Comparison of ENCODE assay signal across 10 mouse cellular contexts in genomic region chr7:65737286-65738040, GRCm38 (mm10). TPM values are rescaled to one million over a fixed set of nuclear protein-coding genes. Genes with fewer than 3 reads are reported as not detected.
DNase-seq lines count a peak whose midpoint lies in the region; ATAC-seq lines count a peak whose summit lies in the region.
"Had no signal": no experiment of that assay in that cellular context is flagged by ENCODE, and none has a peak within 500 bp of the region (broad histone marks: within the 10 kb centered on the region; RNA-seq: fewer than 3 reads in every experiment).

No protein-coding gene starts in this region.

- H3K36me3 ChIP-seq in forebrain, embryonic 11.5 days (ENCODE audit: control insufficient read depth, insufficient read depth, low read length), result no peaks in the 10 kb centered on the region
- H3K36me3 ChIP-seq: embryonic facial prominence, embryonic 15.5 days; neural tube, embryonic 12.5 days had no signal

- H3K4me3 ChIP-seq in forebrain, embryonic 11.5 days (ENCODE audit: low read depth, low read length), result no peak overlapping the region
- H3K4me3 ChIP-seq: embryonic facial prominence, embryonic 15.5 days; neural tube, embryonic 12.5 days had no signal

- ATAC-seq in forebrain, embryonic 11.5 days (replicated peaks; ENCODE audit: low FRiP score), result no peak
- no peak for ATAC-seq in megakaryocyte progenitor cell, adult 5-6 weeks (replicated peaks; ENCODE audit: poor library complexity)

- peak; percentile 2 for DNase-seq in retina, postnatal 1 day
- DNase-seq in retina, embryonic 14.5 days (ENCODE audit: low spot score), result no peak
- peak; percentile 9 to 34 for DNase-seq in gastrocnemius, adult 8-10 months (ENCODE audit: low spot score in 2 of 2)
- DNase-seq in kidney, postnatal 36 days, result peak; percentile 57 to 78
- DNase-seq in testis, postnatal 14 days (ENCODE audit: low spot score), result peak; percentile 42
- DNase-seq in forebrain, embryonic 11.5 days (ENCODE audit: low spot score), result no peak
- DNase-seq in layer of hippocampus, postnatal 25 days (ENCODE audit: extremely low spot score in 1 of 2, low spot score in 1 of 2), result no peak

- no peaks in the 10 kb centered on the region for H3K27me3 ChIP-seq in forebrain, embryonic 11.5 days (ENCODE audit: control insufficient read depth, insufficient read depth, low read length)
- H3K27me3 ChIP-seq: embryonic facial prominence, embryonic 15.5 days; neural tube, embryonic 12.5 days had no signal

- no peak overlapping the region for H3K9ac ChIP-seq in forebrain, embryonic 11.5 days (ENCODE audit: low read length)
- H3K9ac ChIP-seq: embryonic facial prominence, embryonic 15.5 days; neural tube, embryonic 12.5 days had no signal

- no peak overlapping the region for H3K27ac ChIP-seq in forebrain, embryonic 11.5 days (ENCODE audit: low read depth, low read length)
- H3K27ac ChIP-seq: embryonic facial prominence, embryonic 15.5 days; neural tube, embryonic 12.5 days had no signal

- WGBS in forebrain, embryonic 11.5 days, result 87% methylated on average over 12 of the region's 12 CpGs

- no peaks in the 10 kb centered on the region for H3K9me3 ChIP-seq in forebrain, embryonic 11.5 days (ENCODE audit: control insufficient read depth, low read length)
- H3K9me3 ChIP-seq: embryonic facial prominence, embryonic 15.5 days; neural tube, embryonic 12.5 days had no signal

- no peaks in the 10 kb centered on the region for H3K4me1 ChIP-seq in forebrain, embryonic 11.5 days (replicated peaks; ENCODE audit: control insufficient read depth, insufficient read depth, low read length)
- H3K4me1 ChIP-seq: embryonic facial prominence, embryonic 15.5 days; neural tube, embryonic 12.5 days had no signal

- H3K4me2 ChIP-seq in forebrain, embryonic 11.5 days (ENCODE audit: low read depth, low read length, severe bottlenecking), result no peak overlapping the region
- H3K4me2 ChIP-seq: embryonic facial prominence, embryonic 15.5 days; neural tube, embryonic 12.5 days had no signal

RNA-seq across cellular contexts. Expression of gene Tm2d3, which starts 46.5 kb away (rescaled TPM):
- 10 to 100 TPM; 11.6 to 16.4 (median 12.3) TPM for total RNA-seq in gastrocnemius, adult 8-10 months (2022)
- 65.9 and 69.6 TPM in 2 replicates for polyA plus RNA-seq in forebrain, embryonic 11.5 days (2014; fragmentation: Nextera tagmentation; extraction: Ambion mirVana)
- 10 to 100 TPM; 45.4 to 51.6 TPM for total RNA-seq in layer of hippocampus, postnatal 25 days (2021)
- 27.1 and 40.3 TPM in 2 replicates for total RNA-seq in megakaryocyte progenitor cell, adult 5-6 weeks (2015)
- 79.9 and 81.4 TPM in 2 replicates for total RNA-seq in megakaryocyte progenitor cell, adult 5-6 weeks (2017)

Comparison
In these comparisons a context has a peak if more than half of its experiments do, and no peak if none do; other contexts are left out.
1. DNase-seq: peak in retina, postnatal 1 day (single experiment), gastrocnemius, adult 8-10 months (2 of 2), kidney, postnatal 36 days (2 of 2) and testis, postnatal 14 days (single experiment); none in retina, embryonic 14.5 days (single experiment), forebrain, embryonic 11.5 days (single experiment) and layer of hippocampus, postnatal 25 days (0 of 2).